Mouse (Mus musculus) neutrophil, adult 65 days (primary cell): Measurements from ENCODE around the gene Upk2. TPM values are rescaled to one million over a fixed set of nuclear protein-coding genes. Genes with fewer than 3 reads are reported as not detected.

ENCODE experiments used
- total RNA-seq: library from RNA; stranded (reverse); gene quantifications from 2 replicates; pipeline ENCODE4 v1.2.4, GENCODE M21; 2023

The Upk2 gene
- not detected in 2 replicates for total RNA-seq

GRCm38 (mm10) chr9:44454891-44455220 is at the start of gene Upk2:
Upk2 (minus strand) TSS chr9:44454976.

GRCm38 (mm10) chr9:44482552-44482951 is 27.8 kb upstream of the Upk2 start, which contains the start of gene Bcl9l:
Bcl9l (plus strand) TSS chr9:44482825.

GRCm38 (mm10) chr9:44440961-44441360 is 13.8 kb downstream of the Upk2 start, which contains the start of gene Foxr1:
Foxr1 (minus strand) TSS chr9:44441136.

GRCm38 (mm10) chr9:44418519-44419385 is 36.0 kb downstream of the Upk2 start, which contains the start of gene Ccdc84:
Ccdc84 (minus strand) TSS chr9:44418569.

GRCm38 (mm10) chr9:44406906-44407751 is 47.6 kb downstream of the Upk2 start, which contains the start of the genes Rps25 and Trappc4:
Rps25 (plus strand) TSS chr9:44407139.
Trappc4 (minus strand) TSS chr9:44407600.

Other genes with a start within 250 kb of the Upk2 start
- 194 and 257 TPM in 2 replicates for gene Cbl, start 220.9 kb downstream of the Upk2 start, total RNA-seq
- not detected in 2 replicates for gene Ccdc153, start 214.3 kb downstream of the Upk2 start, total RNA-seq
- 1.00 and 1.8 TPM in 2 replicates for gene Pdzd3, start 203.5 kb downstream of the Upk2 start, total RNA-seq
- 60.6 TPM in 2 replicates for gene Nlrx1, start 186.4 kb downstream of the Upk2 start, total RNA-seq
- 1.9 and 4.7 TPM in 2 replicates for gene Abcg4, start 166.4 kb downstream of the Upk2 start, total RNA-seq
- 31.3 and 43.5 TPM in 2 replicates for gene Hinfp, start 149.3 kb downstream of the Upk2 start, total RNA-seq
- gene C2cd2l, start 134.7 kb downstream of the Upk2 start, total RNA-seq, result 14.1 and 17.2 TPM in 2 replicates
- 12.2 and 14.1 TPM in 2 replicates for gene Dpagt1, start 129.0 kb downstream of the Upk2 start, total RNA-seq
- gene H2afx, start 120.3 kb downstream of the Upk2 start, total RNA-seq, result 192 and 211 TPM in 2 replicates
- 23.6 and 27.7 TPM in 2 replicates for gene Hmbs, start 110.7 kb downstream of the Upk2 start, total RNA-seq
- 49.5 and 63.8 TPM in 2 replicates for gene Vps11, start 93.3 kb downstream of the Upk2 start, total RNA-seq
- 60.5 and 72.5 TPM in 2 replicates for gene Hyou1, start 75.5 kb downstream of the Upk2 start, total RNA-seq
- 8.4 and 13.8 TPM in 2 replicates for gene Slc37a4, start 58.1 kb downstream of the Upk2 start, total RNA-seq
- 664 and 910 TPM in 2 replicates for gene Rps25, start 47.8 kb downstream of the Upk2 start, total RNA-seq
- 57.2 and 62.8 TPM in 2 replicates for gene Trappc4, start 47.4 kb downstream of the Upk2 start, total RNA-seq
- gene Ccdc84, start 36.4 kb downstream of the Upk2 start, total RNA-seq, result 24.8 and 31.3 TPM in 2 replicates
- not detected in 2 replicates for gene Foxr1, start 13.8 kb downstream of the Upk2 start, total RNA-seq
- gene Bcl9l, start 27.8 kb upstream of the Upk2 start, total RNA-seq, result 10.4 and 11.3 TPM in 2 replicates
- 0.45 TPM in 1 of 2 replicates, not detected in the other for gene Cxcr5, start 106.9 kb upstream of the Upk2 start, total RNA-seq
- gene Ddx6, start 149.9 kb upstream of the Upk2 start, total RNA-seq, result 155 and 178 TPM in 2 replicates
- gene Treh, start 218.3 kb upstream of the Upk2 start, total RNA-seq, result not detected in 2 replicates